Mouse (Mus musculus) midbrain, embryonic 13.5 days (tissue): ENCODE results near the gene Cd2. TPM values are rescaled to one million over a fixed set of nuclear protein-coding genes. Genes with fewer than 3 reads are reported as not detected.

ENCODE experiments used
- ATAC-seq: fragments of 200-750 bp; cut with Nextera tagmentation; 2 replicates; pipeline ENCODE4 v1.8.0; 2017; ENCODE audit warnings: mild to moderate bottlenecking, moderate TSS enrichment, moderate library complexity
- H3K27ac ChIP-seq: fragments of 300-500 bp; sonication (generic); 2 replicates; pipeline ENCODE4 v1.5.1; 2015; ENCODE audit warnings: inconsistent platforms, mild to moderate bottlenecking, moderate library complexity
- H3K27me3 ChIP-seq: fragments of 300-500 bp; sonication (generic); 2 replicates; pipeline ENCODE4 v1.6.1; 2015; ENCODE audit warnings: mild to moderate bottlenecking, inconsistent platforms
- H3K36me3 ChIP-seq: fragments of 300-500 bp; sonication (generic); 2 replicates; pipeline ENCODE4 v1.6.1; 2015; ENCODE audit warnings: mild to moderate bottlenecking, inconsistent platforms
- H3K4me1 ChIP-seq: fragments of 300-500 bp; sonication (generic); replicated peaks from 2 replicates; pipeline ENCODE4 v1.6.1; 2015; ENCODE audit warnings: inconsistent platforms
- H3K4me2 ChIP-seq: fragments of 300-500 bp; sonication (generic); replicated peaks from 2 replicates; pipeline ENCODE4 v1.6.1; 2015; ENCODE audit warnings: moderate library complexity, mild to moderate bottlenecking, inconsistent platforms
- H3K4me3 ChIP-seq: fragments of 300-500 bp; sonication (generic); replicated peaks from 2 replicates; pipeline ENCODE4 v1.5.1; 2015; ENCODE audit warnings: mild to moderate bottlenecking, inconsistent platforms
- H3K9ac ChIP-seq: fragments of 300-500 bp; sonication (generic); replicated peaks from 2 replicates; pipeline ENCODE4 v1.6.1; 2015; ENCODE audit warnings: mild to moderate bottlenecking, inconsistent platforms
- H3K9me3 ChIP-seq: fragments of 300-500 bp; sonication (generic); 2 replicates; pipeline ENCODE4 v1.6.1; 2016; ENCODE audit warnings: mild to moderate bottlenecking, inconsistent platforms
- WGBS: fragments of 180-500 bp; shearing (Covaris S2); methylation state at CpG from one replicate; pipeline ENCODE4 v1.1.7; 2015; 5-methylcytosine and 5-hydroxymethylcytosine counted together
- polyA plus RNA-seq: library from polyadenylated mRNA; unstranded; fragments of >200 nt; fragmentation: Nextera tagmentation; extraction: Ambion mirVana; gene quantifications from 2 replicates; pipeline ENCODE4 v1.2.1, GENCODE M21; 2015

The Cd2 gene
- polyA plus RNA-seq: 0.13 TPM in 1 of 2 replicates, not detected in the other

DNA sequence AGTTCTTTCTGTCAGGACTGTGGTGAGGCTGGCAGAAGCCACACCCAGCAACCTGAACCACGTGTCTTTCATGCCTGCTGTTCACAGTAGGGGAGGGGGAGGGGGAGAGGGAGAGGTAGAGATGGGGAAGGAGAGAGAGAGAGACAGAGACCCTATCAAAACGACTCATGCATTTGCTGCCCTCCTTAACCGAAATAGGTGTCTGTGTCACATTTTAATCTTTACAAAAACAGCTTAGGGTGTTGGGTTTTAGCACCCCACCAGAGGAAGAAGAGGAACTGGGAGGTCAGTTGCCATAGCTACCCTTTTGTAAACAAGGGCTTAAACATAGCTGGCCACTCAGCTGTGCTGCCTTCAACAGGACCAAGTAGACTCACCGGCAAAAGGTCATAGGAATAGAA is at the start of gene Cd2:
TSS of gene Cd2 (minus strand) at position 29 of the 401 bp plus-strand sequence.
- Histone ChIP-seq H3K9me3 (no peaks in the 10 kb centered on the region), H3K4me1 (no peaks in the 10 kb centered on the region), H3K4me3 (no peak within 1 kb of the TSS), H3K27me3 (no peaks in the 10 kb centered on the region), H3K27ac (no peak within 1 kb of the TSS), H3K36me3 (no peaks in the 10 kb centered on the region), H3K4me2 (no peak within 1 kb of the TSS), H3K9ac (no peak within 1 kb of the TSS)
- ATAC-seq: no peak
- 29% methylated on average over 4 of the region's 4 CpGs for WGBS

DNA sequence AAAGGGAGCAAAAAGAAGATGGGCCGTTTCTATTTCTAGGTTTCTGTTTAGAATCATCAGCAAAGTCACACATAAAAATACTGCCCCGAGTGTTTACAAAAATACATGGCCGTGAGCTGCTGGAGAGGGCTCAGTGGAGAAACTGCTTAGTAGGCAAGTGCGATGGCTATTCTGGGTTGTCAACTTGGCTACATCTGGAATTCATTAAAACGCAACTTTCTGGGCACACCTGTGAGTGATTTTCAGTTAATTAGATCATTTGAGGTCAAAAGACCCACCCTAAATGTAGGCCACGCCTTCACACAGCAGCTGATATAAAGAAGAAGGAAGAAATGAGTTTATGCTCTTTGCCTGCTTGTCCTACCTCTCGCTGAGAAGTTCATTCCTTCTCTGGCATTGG is 40.9 kb upstream of the Cd2 start:
- 0 out of 2 replicates have a peak, but pooled peaks cover 4% of the 10 kb centered on the region for H3K9me3 ChIP-seq
- WGBS: 92% methylated on average over 7 of the region's 7 CpGs
- no peak for ATAC-seq

DNA sequence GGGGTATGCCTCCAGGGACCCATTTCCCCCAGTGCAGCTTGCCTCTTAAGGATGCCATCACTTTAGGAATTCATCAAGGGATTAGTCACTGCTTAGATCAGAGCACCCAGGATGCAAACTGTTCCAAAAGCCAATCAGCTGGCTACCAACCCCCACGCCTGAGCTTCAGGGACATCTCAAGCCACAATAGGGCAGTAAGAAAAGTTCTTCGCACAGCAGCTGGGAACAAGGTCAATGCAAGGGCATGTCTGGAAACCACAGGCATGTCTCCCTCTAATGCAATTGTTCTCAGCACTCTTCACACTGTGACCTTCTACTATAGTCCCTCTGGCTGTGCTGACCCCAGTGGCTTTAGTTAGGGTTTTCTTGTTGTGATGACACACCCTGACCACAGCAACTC is 39.5 kb upstream of the Cd2 start:
- H3K27ac ChIP-seq: no peak overlapping the region
- no peaks in the 10 kb centered on the region for H3K4me1 ChIP-seq
- H3K27me3 ChIP-seq: no peaks in the 10 kb centered on the region
- no peaks in the 10 kb centered on the region for H3K36me3 ChIP-seq
- no peak overlapping the region for H3K9ac ChIP-seq
- no peak for ATAC-seq
- 58% methylated on average over 2 of the region's 2 CpGs for WGBS
- H3K4me2 ChIP-seq: no peak overlapping the region
- 0 out of 2 replicates have a peak, but pooled peaks cover 4% of the 10 kb centered on the region for H3K9me3 ChIP-seq
- H3K4me3 ChIP-seq: no peak overlapping the region

More for the DNA sequence above, 40.9 kb upstream of the Cd2 start:
- H3K27ac ChIP-seq: no peak overlapping the region
- H3K36me3 ChIP-seq: no peaks in the 10 kb centered on the region
- no peak overlapping the region for H3K4me2 ChIP-seq
- H3K4me1 ChIP-seq: no peaks in the 10 kb centered on the region
- H3K27me3 ChIP-seq: no peaks in the 10 kb centered on the region
- H3K9ac ChIP-seq: no peak overlapping the region
- no peak overlapping the region for H3K4me3 ChIP-seq

DNA sequence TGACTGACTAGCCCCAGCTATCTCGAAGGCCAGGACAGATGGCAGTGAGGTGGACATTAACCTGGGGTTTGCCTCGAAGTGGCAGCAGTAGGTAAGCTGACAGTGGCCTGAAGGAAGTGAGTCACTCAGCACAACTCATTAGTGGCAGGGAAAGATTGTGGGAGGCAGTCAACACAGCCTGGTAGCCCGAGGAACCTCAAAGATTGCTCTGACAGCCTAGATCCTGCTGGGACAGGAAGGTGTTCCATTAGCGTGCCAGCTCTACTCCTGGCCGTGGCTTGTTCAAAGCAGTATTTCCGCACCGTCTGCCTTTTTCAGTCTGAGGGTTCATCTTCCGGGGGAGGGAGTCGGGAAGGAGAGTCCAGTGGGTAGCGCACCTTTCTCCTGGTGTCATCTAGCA is 34.7 kb upstream of the Cd2 start:
- H3K4me1 ChIP-seq: no peaks in the 10 kb centered on the region
- no peak overlapping the region for H3K27ac ChIP-seq
- H3K27me3 ChIP-seq: no peaks in the 10 kb centered on the region
- H3K4me2 ChIP-seq: no peak overlapping the region
- H3K36me3 ChIP-seq: no peaks in the 10 kb centered on the region
- 87% methylated on average over 10 of the region's 10 CpGs for WGBS
- no peak overlapping the region for H3K4me3 ChIP-seq
- ATAC-seq: no peak
- H3K9ac ChIP-seq: no peak overlapping the region
- 0 out of 2 replicates have a peak, but pooled peaks cover 4% of the 10 kb centered on the region for H3K9me3 ChIP-seq

DNA sequence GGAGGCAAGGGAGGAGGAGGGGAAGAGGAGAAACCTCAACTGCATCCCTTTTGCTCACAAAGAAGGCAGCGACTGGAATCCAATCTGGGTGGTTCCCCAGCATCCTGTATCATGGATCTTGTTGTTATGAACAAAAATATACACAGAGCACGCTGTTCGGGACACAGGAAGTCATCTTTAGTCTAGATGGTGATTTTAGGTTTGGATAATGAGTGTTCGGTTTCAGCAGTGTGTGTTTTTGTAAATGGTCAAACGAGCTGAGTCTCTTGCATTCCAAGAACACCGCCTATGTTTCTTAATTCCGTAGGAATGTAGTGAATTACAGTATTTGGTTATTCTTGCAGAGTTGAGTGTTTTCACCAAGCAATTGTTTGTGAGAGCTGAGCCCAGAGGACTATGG is 33.1 kb upstream of the Cd2 start:
- WGBS: 83% methylated on average over 7 of the region's 7 CpGs
- no peak overlapping the region for H3K4me2 ChIP-seq
- H3K4me1 ChIP-seq: no peaks in the 10 kb centered on the region
- no peak overlapping the region for H3K9ac ChIP-seq
- no peak overlapping the region for H3K4me3 ChIP-seq
- H3K27ac ChIP-seq: no peak overlapping the region
- ATAC-seq: no peak
- H3K27me3 ChIP-seq: no peaks in the 10 kb centered on the region
- H3K36me3 ChIP-seq: no peaks in the 10 kb centered on the region
- H3K9me3 ChIP-seq: 0 out of 2 replicates have a peak, but pooled peaks cover 4% of the 10 kb centered on the region

DNA sequence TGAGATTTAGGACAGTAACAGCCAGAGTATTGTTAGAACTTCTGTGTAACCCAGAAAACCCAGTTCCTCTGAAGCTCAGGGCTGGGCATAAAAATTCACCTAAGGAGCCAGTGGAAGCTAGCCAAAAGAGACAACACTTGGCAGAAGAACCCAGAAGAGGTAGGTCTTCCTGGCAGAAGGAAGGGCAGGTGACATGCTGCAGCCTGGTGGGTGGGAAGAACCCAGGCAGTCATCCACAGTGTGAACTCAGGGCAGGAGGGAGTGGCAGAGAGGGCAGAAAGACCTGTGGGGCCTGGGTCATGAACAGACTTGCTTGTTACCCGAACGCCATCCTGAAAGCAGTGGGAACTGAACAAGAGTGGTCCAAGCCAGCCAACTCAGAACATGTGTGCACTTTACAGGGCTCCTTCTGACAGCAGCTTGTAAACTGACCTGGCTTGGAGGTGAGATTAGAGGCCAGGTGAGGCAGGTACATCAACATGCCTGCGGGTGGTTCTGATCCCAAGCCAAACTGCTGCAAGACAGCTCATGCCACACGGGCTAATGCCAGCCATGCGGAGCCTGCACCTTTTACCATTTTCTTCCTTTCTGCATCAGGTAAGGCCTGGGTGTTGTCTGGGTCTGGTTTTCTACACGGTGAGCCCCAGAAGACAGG is 30.9 kb upstream of the Cd2 start:
- no peak for ATAC-seq
- no peak overlapping the region for H3K9ac ChIP-seq
- H3K4me1 ChIP-seq: no peaks in the 10 kb centered on the region
- no peak overlapping the region for H3K4me3 ChIP-seq
- no peaks in the 10 kb centered on the region for H3K27me3 ChIP-seq
- WGBS: 88% methylated on average over 6 of the region's 6 CpGs
- H3K4me2 ChIP-seq: no peak overlapping the region
- H3K27ac ChIP-seq: no peak overlapping the region
- H3K9me3 ChIP-seq: no peaks in the 10 kb centered on the region
- H3K36me3 ChIP-seq: no peaks in the 10 kb centered on the region

DNA sequence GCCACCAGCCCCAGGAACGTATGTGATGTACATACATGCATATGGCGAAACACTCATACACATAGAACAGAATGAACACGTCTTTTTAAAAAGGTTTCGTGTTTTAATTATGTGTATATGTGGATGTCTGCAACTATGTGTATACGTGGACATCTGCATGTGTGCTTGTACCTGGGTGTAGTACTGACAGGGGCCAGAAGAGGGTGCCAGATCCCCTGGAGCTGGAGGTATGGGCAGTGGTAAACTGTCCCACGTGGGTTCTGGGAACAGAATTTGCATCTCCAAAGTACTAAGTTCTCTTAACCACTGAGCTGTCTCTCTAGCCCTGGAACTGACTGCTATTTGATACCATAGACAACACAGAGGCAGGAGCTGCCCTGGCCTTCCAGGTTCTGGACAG is 30.4 kb upstream of the Cd2 start:
- ATAC-seq: no peak
- H3K4me2 ChIP-seq: no peak overlapping the region
- no peak overlapping the region for H3K27ac ChIP-seq
- no peaks in the 10 kb centered on the region for H3K9me3 ChIP-seq
- no peaks in the 10 kb centered on the region for H3K4me1 ChIP-seq
- H3K9ac ChIP-seq: no peak overlapping the region
- H3K36me3 ChIP-seq: no peaks in the 10 kb centered on the region
- no peak overlapping the region for H3K4me3 ChIP-seq
- no peaks in the 10 kb centered on the region for H3K27me3 ChIP-seq
- WGBS: 71% methylated on average over 6 of the region's 6 CpGs

DNA sequence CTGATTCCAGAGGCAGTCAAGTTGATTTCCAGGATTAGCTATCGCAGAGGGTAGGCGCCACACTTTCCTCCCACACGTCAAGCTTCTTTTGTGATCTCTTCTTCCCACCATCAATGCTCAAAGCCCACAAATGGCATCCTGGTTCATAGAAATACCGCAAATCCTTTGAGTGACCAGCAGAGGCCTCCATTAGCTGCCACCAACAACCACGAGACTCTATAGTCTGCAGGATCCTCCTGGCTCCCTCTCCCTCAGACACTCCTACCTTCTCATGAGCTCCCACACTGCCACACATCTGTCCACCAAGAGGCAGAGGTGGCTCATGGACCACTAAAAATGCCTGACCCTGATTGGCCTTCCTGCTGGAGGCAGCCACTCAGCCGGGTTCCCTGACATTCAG is 27.2 kb upstream of the Cd2 start:
- no peak overlapping the region for H3K4me2 ChIP-seq
- no peak overlapping the region for H3K4me3 ChIP-seq
- H3K9me3 ChIP-seq: no peaks in the 10 kb centered on the region
- H3K36me3 ChIP-seq: no peaks in the 10 kb centered on the region
- no peak for ATAC-seq
- no peaks in the 10 kb centered on the region for H3K27me3 ChIP-seq
- no peaks in the 10 kb centered on the region for H3K4me1 ChIP-seq
- H3K9ac ChIP-seq: no peak overlapping the region
- no peak overlapping the region for H3K27ac ChIP-seq
- WGBS: 80% methylated on average over 6 of the region's 6 CpGs

DNA sequence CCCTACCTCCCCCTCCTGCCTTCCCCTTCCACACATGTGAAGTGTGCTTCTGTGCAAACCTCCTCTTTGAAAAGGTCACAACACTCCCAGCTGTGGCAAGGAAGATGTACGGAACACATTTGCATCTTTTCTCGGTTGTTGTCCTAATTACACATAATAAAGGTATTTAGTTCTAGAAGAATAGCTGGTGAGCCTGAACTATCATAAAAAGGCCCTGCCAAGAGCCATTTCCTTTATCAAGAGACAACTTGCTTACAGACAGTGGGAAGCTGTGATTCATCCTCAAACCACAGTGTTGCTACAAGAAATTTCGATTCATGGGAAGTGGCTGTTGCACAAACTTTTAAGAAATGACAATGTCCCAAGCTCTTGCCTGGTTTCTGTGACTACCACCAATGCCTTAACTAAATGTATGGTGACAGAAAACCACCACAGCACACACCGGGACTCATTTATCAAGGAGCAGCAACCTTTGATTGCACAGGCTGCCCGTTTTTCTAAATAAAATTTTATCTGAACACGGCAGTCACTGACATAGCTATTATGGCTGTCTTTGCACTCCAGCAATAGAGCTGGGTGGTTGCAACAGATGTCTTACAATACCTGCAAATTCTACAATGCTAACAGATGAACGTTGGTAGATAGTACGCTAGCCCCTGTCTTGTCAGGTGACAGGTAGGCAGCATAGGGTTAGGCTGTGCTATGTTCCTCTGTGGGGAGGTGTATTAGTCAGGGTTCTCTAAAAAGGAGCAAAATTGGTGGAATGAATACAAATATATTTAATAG is 25.7 kb upstream of the Cd2 start:
- Histone ChIP-seq H3K9me3 (no peaks in the 10 kb centered on the region), H3K36me3 (no peaks in the 10 kb centered on the region), H3K27me3 (no peaks in the 10 kb centered on the region), H3K9ac (no peak overlapping the region), H3K4me1 (no peaks in the 10 kb centered on the region), H3K4me3 (no peak overlapping the region), H3K4me2 (no peak overlapping the region), H3K27ac (no peak overlapping the region)
- no peak for ATAC-seq
- 87% methylated on average over 8 of the region's 8 CpGs for WGBS

DNA sequence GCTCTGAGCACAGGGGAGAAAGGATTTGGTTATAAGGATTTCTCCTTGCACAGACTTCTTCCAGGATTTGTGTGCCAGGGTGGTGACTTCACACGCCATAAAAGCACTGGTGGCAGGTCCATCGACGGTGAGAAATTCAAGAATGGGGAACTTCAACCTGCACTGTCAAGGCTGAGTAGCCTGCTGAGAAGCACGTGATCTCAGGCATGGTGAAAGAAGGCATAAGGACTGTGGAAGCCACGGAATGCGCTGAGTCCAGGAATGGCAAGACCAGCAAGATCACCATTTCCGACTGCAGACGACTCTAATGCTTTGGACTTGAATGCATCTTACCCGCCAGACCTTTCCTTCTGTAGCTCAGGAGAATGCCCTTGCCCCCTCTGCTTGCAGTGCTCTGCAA is 23.2 kb upstream of the Cd2 start:
- Histone ChIP-seq H3K27me3 (no peaks in the 10 kb centered on the region), H3K36me3 (no peaks in the 10 kb centered on the region), H3K4me3 (no peak overlapping the region), H3K27ac (no peak overlapping the region), H3K9me3 (no peaks in the 10 kb centered on the region), H3K4me1 (no peaks in the 10 kb centered on the region), H3K4me2 (no peak overlapping the region), H3K9ac (no peak overlapping the region)
- WGBS: 62% methylated on average over 9 of the region's 9 CpGs
- ATAC-seq: no peak

DNA sequence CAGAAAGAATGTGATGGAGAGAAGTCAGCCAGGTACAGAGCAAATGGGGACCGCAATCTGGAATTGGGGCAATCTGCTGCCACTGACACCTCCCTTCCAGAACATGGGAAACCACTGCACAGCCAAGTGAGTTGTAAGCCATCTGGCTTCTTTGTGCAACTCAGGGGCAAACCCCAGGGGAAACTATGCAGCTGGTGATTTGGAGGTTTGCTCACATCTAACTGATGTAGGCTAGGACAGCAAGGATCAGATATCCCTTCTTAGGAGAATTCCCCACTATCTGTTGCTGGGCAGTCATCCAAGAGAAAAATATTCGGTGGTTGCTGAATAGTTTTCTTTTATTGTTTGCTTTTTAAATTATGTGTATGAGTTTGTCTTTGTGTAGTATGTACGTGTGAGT is 21.9 kb upstream of the Cd2 start:
- 83% methylated on average over 3 of the region's 3 CpGs for WGBS
- H3K9ac ChIP-seq: no peak overlapping the region
- no peaks in the 10 kb centered on the region for H3K9me3 ChIP-seq
- H3K4me1 ChIP-seq: no peaks in the 10 kb centered on the region
- no peak overlapping the region for H3K27ac ChIP-seq
- H3K4me3 ChIP-seq: no peak overlapping the region
- H3K4me2 ChIP-seq: no peak overlapping the region
- H3K27me3 ChIP-seq: no peaks in the 10 kb centered on the region
- ATAC-seq: no peak
- no peaks in the 10 kb centered on the region for H3K36me3 ChIP-seq

DNA sequence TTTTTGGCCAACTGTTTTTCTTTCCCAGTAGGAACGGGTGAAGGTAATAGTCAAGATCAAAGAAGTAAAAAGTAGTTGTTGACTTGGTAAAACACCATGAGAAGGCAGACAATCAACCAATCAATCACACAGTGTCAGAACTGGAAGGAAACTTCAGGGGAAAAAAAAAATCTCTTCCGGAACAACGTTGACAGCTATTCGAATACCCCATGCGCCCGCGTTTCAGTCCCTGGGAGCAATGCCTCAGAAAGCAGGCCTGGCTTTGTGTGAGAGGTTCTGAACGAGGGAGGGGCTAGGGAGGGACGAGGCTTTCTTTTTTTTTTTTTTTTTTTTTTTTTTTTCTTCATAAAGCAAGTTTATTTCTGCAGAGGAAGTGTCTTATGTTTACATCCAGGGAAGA is 18.4 kb upstream of the Cd2 start:
- Histone ChIP-seq H3K27ac (no peak overlapping the region), H3K4me3 (no peak overlapping the region), H3K4me2 (no peak overlapping the region), H3K27me3 (peaks cover 4% of the 10 kb centered on the region; the same call in 1 of the 2 replicates), H3K36me3 (no peaks in the 10 kb centered on the region), H3K9ac (no peak overlapping the region), H3K4me1 (peaks cover 14% of the 10 kb centered on the region), H3K9me3 (no peaks in the 10 kb centered on the region)
- ATAC-seq: no peak
- WGBS: 78% methylated on average over 9 of the region's 9 CpGs
